Mouse (Mus musculus) Muller cell, postnatal 12 days (primary cell): ENCODE data around the gene Fscn2.
A peak's percentile ranks its signal among the peaks of the same experiment; 100 is the strongest.
"Not testable (repeated sequence)": the region's sequence is repeated elsewhere in the genome, so short reads cannot be mapped to it uniquely, and the experiment has no call there.

Experiments used
- DNase-seq: peaks from one replicate; pipeline ENCODE4 v3.0.0-alpha.2; 2015; ENCODE audit errors: inconsistent ontology term

Gene Fscn2

GRCm38 (mm10) chr11:120346383-120347034 lies 14.8 kb upstream of the Fscn2 start:
- not testable (repeated sequence) for DNase-seq

- DNase-seq = no peak
Measured at GRCm38 (mm10) chr11:120347301-120347700, 14.0 kb upstream of the Fscn2 start.

- peak; percentile 97 for DNase-seq
Measured at GRCm38 (mm10) chr11:120347791-120348683, 13.3 kb upstream of the Fscn2 start, which contains the start of gene Actg1. Gene Actg1 (minus strand): TSS chr11:120348542.

GRCm38 (mm10) chr11:120348684-120349370 lies 12.5 kb upstream of the Fscn2 start:
- peak; percentile 79 for DNase-seq

- DNase-seq = no peak
Measured at GRCm38 (mm10) chr11:120349371-120349985, 11.9 kb upstream of the Fscn2 start.

- peak; percentile 98 for DNase-seq
Measured at GRCm38 (mm10) chr11:120349986-120350702, 11.2 kb upstream of the Fscn2 start.

- no peak for DNase-seq
Measured at GRCm38 (mm10) chr11:120350711-120351110, 10.6 kb upstream of the Fscn2 start.

- no peak for DNase-seq
Measured at GRCm38 (mm10) chr11:120351250-120352092, 9.9 kb upstream of the Fscn2 start.

- DNase-seq = not testable (repeated sequence)
Measured at GRCm38 (mm10) chr11:120352093-120352350, 9.3 kb upstream of the Fscn2 start.

GRCm38 (mm10) chr11:120352571-120353290 lies 8.6 kb upstream of the Fscn2 start:
- peak; percentile 81 for DNase-seq

- peak; percentile 87 for DNase-seq
Measured at GRCm38 (mm10) chr11:120353500-120354303, 7.6 kb upstream of the Fscn2 start.

GRCm38 (mm10) chr11:120354304-120355276 lies 6.7 kb upstream of the Fscn2 start:
- no peak for DNase-seq

GRCm38 (mm10) chr11:120355277-120356039 lies 5.9 kb upstream of the Fscn2 start:
- no peak for DNase-seq

GRCm38 (mm10) chr11:120356319-120356840 lies 5.0 kb upstream of the Fscn2 start:
- no peak for DNase-seq

GRCm38 (mm10) chr11:120356900-120357299 lies 4.4 kb upstream of the Fscn2 start:
- DNase-seq = no peak

- DNase-seq = peak; percentile 66
Measured at GRCm38 (mm10) chr11:120357791-120358401, 3.4 kb upstream of the Fscn2 start.
